Mouse (Mus musculus) heart, embryonic 14.5 days (tissue): ENCODE results near the gene Cacna1a. TPM values are rescaled to one million over a fixed set of nuclear protein-coding genes. Genes with fewer than 3 reads are reported as not detected.

ENCODE experiments used
- ATAC-seq: fragments of 200-750 bp; cut with Nextera tagmentation; 2 replicates; pipeline ENCODE4 v1.8.0; 2017; ENCODE audit warnings: low read depth, moderate TSS enrichment; ENCODE audit not compliant: insufficient number of reproducible peaks, insufficient read depth, low FRiP score
- H3K27ac ChIP-seq, 2 experiments: fragments of 200-500 bp in 1 of 2; fragments of 300-500 bp in 1 of 2; sonication (generic) in 1 of 2; replicated peaks in 1 of 2; 2 replicates each; pipeline ENCODE4 v1.5.1; 2012 to 2014; ENCODE audit warnings: low read depth in 2 of 2, low read length in 2 of 2, control low read depth in 1 of 2, mild to moderate bottlenecking in 1 of 2, mixed read lengths in 1 of 2; ENCODE audit not compliant: control insufficient read depth in 1 of 2, insufficient read depth in 1 of 2
- H3K27me3 ChIP-seq: fragments of 300-500 bp; sonication (generic); 2 replicates; pipeline ENCODE4 v1.6.1; 2014; ENCODE audit warnings: mild to moderate bottlenecking, low read length, control low read depth; ENCODE audit not compliant: control insufficient read depth, insufficient read depth
- H3K36me3 ChIP-seq: fragments of 300-500 bp; sonication (generic); 2 replicates; pipeline ENCODE4 v1.6.1; 2014; ENCODE audit warnings: mild to moderate bottlenecking, control low read depth, low read length, mixed read lengths; ENCODE audit not compliant: control insufficient read depth, insufficient read depth
- H3K4me1 ChIP-seq, 2 experiments: fragments of 200-500 bp in 1 of 2; fragments of 300-500 bp in 1 of 2; sonication (generic) in 1 of 2; 2 replicates each; pipeline ENCODE4 v1.6.1; 2012 to 2014; ENCODE audit warnings: low read length in 2 of 2, control low read depth in 1 of 2, mixed read lengths in 1 of 2; ENCODE audit not compliant: control insufficient read depth in 2 of 2, insufficient read depth in 2 of 2
- H3K4me2 ChIP-seq: fragments of 300-500 bp; sonication (generic); 2 replicates; pipeline ENCODE4 v1.6.1; 2014; ENCODE audit warnings: mild to moderate bottlenecking, low read length
- H3K4me3 ChIP-seq, 2 experiments: fragments of 200-500 bp in 1 of 2; fragments of 300-500 bp in 1 of 2; sonication (generic) in 1 of 2; 2 replicates each; pipeline ENCODE4 v1.5.1; 2012 to 2014; ENCODE audit warnings: low read length in 2 of 2, mild to moderate bottlenecking in 2 of 2, control low read depth in 1 of 2, low read depth in 1 of 2, moderate library complexity in 1 of 2; ENCODE audit not compliant: control insufficient read depth in 1 of 2, insufficient read depth in 1 of 2
- H3K9ac ChIP-seq: fragments of 300-500 bp; sonication (generic); 2 replicates; pipeline ENCODE4 v1.6.1; 2014; ENCODE audit warnings: mild to moderate bottlenecking, low read length
- H3K9me3 ChIP-seq: fragments of 300-500 bp; sonication (generic); 2 replicates; pipeline ENCODE4 v1.6.1; 2016; ENCODE audit warnings: low read length, control low read depth; ENCODE audit not compliant: control insufficient read depth
- whole genome bisulfite sequencing: fragments of 180-500 bp; shearing (Covaris S2); extraction: QIAGEN DNeasy Blood & Tissue Kit; methylation state at CpG from one replicate; pipeline ENCODE4 v1.1.7; 2014; 5-methylcytosine and 5-hydroxymethylcytosine counted together
- polyA plus RNA-seq: library from polyadenylated mRNA; unstranded; fragments of >200 nt; fragmentation: Nextera tagmentation; extraction: Ambion mirVana; gene quantifications from 2 replicates; pipeline ENCODE4 v1.2.1, GENCODE M21; 2014

The Cacna1a gene
- polyA plus RNA-seq, 1 experiment from 2014 or later = 8.4 TPM

DNA sequence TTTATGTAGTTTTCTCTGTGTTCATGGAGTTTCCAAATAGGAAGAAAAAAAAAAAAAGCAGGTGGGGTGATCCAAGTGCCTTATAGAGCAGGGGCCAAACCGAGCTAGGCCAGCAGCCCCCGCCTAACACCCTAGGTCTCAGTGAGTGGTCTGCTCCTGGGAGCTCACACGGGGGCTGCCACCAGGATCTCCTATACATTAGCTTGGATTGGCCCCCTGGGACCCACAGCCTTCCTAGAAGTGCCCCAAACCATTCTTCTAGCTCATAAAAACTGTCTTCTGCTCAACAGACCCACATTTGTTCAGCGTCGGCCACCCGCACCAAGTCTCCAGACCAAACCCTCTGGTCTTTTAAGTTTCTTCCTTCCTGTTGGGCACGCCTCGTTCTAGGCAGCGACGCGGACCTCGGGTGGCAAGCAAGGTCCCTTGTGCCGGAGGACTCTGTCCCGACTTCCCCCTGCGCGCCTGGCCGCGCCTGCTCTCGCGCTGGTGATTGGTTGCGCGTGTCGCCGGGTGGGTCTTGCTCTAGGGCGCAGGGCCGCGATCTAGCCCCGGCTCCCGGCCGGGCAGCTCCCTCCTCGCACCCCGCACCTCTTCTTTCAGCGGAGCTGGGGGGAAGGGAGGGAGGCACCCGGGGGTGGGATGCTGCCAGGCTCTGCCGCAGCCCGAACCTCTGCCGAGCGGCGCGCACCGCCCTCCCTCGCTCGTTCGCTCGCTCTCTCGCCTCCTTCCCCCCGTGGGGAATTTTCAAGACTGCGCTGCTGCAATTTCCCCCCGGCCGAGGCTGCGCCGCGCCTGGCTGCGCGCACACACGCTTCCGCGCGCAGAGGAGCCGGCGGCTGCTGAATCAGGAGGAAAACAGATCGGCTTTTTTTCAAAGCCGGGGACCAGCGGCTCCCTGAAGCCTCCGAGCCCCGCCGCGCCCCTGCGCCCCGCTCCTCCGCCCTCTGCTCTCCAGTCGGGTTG is 25.9 kb downstream of the Cacna1a start:
- no peak overlapping the region for H3K27ac ChIP-seq
- H3K9me3 ChIP-seq = peaks cover 9% of the 10 kb centered on the region
- H3K27me3 ChIP-seq = peaks cover 65% of the 10 kb centered on the region

GRCm38 (mm10) chr8:84414918-84415317 is 26.7 kb downstream of the Cacna1a start:
- H3K4me2 ChIP-seq = peak overlapping the region; percentile 99
- peaks cover 65% of the 10 kb centered on the region for H3K27me3 ChIP-seq
- peak overlapping the region; percentile 70 for H3K9ac ChIP-seq
- peaks cover 9% of the 10 kb centered on the region for H3K9me3 ChIP-seq
- peak overlapping the region; percentile 53 to 64 for H3K4me3 ChIP-seq
- peaks cover 0 to 3% of the 10 kb centered on the region in 2 experiments; a peak in 1 of 4 replicates for H3K4me1 ChIP-seq
- ATAC-seq = no peak
- no peaks in the 10 kb centered on the region for H3K36me3 ChIP-seq
- under 1% methylated on average over 20 of the region's 20 CpGs for WGBS
- no peak overlapping the region for H3K27ac ChIP-seq

More for the DNA sequence above, 25.9 kb downstream of the Cacna1a start:
- WGBS = 2% methylated on average over 67 of the region's 72 CpGs
- Histone ChIP-seq H3K4me1 (peaks cover 0 to 3% of the 10 kb centered on the region in 2 experiments; a peak in 1 of 4 replicates), H3K9ac (peak overlapping the region; percentile 70), H3K4me3 (peak overlapping the region; percentile 53 to 64), H3K4me2 (peak overlapping the region; percentile 99), H3K36me3 (no peaks in the 10 kb centered on the region)
- peak; percentile 22; the same call in 1 of the 2 replicates for ATAC-seq

GRCm38 (mm10) chr8:84415378-84415898 is 27.2 kb downstream of the Cacna1a start:
- peak overlapping the region; percentile 55 to 64 for H3K4me3 ChIP-seq
- peak overlapping the region; percentile 99 for H3K4me2 ChIP-seq
- peaks cover 0 to 3% of the 10 kb centered on the region in 2 experiments; a peak in 1 of 4 replicates for H3K4me1 ChIP-seq
- peaks cover 9% of the 10 kb centered on the region for H3K9me3 ChIP-seq
- H3K27ac ChIP-seq = no peak overlapping the region
- no peaks in the 10 kb centered on the region for H3K36me3 ChIP-seq
- H3K27me3 ChIP-seq = peaks cover 65% of the 10 kb centered on the region
- under 1% methylated on average over 43 of the region's 64 CpGs for WGBS
- ATAC-seq = peak; percentile 33; the same call in 1 of the 2 replicates
- H3K9ac ChIP-seq = peak overlapping the region; percentile 70

- WGBS = 26% methylated on average over 14 of the region's 14 CpGs
- H3K9ac ChIP-seq = peak overlapping the region; percentile 70; the same call in 1 of the 2 replicates
Measured at GRCm38 (mm10) chr8:84416041-84416440, 27.8 kb downstream of the Cacna1a start.

GRCm38 (mm10) chr8:84416915-84417314 is 28.7 kb downstream of the Cacna1a start:
- no peak overlapping the region for H3K4me2 ChIP-seq
- no peak overlapping the region for H3K4me3 ChIP-seq
- 70% methylated on average over 6 of the region's 6 CpGs for WGBS
- H3K9me3 ChIP-seq = peaks cover 9% of the 10 kb centered on the region
- H3K4me1 ChIP-seq = peaks cover 0 to 3% of the 10 kb centered on the region in 2 experiments; a peak in 1 of 4 replicates
- H3K27ac ChIP-seq = no peak overlapping the region
- peaks cover 65% of the 10 kb centered on the region for H3K27me3 ChIP-seq
- no peak for ATAC-seq
- no peaks in the 10 kb centered on the region for H3K36me3 ChIP-seq
- H3K9ac ChIP-seq = no peak overlapping the region

More at GRCm38 (mm10) chr8:84416041-84416440, 27.8 kb downstream of the Cacna1a start:
- peak overlapping the region; percentile 99 for H3K4me2 ChIP-seq
- peaks cover 0 to 3% of the 10 kb centered on the region in 2 experiments; a peak in 1 of 4 replicates for H3K4me1 ChIP-seq
- peaks cover 65% of the 10 kb centered on the region for H3K27me3 ChIP-seq
- H3K9me3 ChIP-seq = peaks cover 9% of the 10 kb centered on the region
- no peaks in the 10 kb centered on the region for H3K36me3 ChIP-seq
- no peak overlapping the region for H3K27ac ChIP-seq
- H3K4me3 ChIP-seq = peak overlapping the region; percentile 55 to 64
- ATAC-seq = no peak

DNA sequence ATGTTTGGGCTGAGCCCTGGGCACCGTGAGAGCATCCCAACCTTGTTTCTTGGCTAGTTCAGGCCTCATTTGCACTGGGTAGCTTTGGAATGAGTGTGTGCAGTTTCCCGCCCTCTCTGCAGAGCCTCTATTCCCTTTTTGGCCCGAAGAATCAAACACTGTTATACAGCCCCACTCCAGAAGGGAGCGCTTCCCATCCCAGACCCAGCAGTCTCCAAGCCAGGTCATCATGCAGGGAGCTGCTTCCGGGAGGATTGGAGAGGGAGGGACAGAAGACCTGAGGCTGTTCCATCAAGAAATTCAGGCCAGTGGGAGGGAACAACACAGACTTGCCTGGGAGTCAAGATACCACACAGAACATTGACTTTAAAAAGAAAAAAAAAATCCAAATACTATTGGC is 29.6 kb downstream of the Cacna1a start:
- 44% methylated on average over 5 of the region's 5 CpGs for WGBS
- no peak for ATAC-seq
- peaks cover 0 to 3% of the 10 kb centered on the region in 2 experiments; a peak in 1 of 4 replicates for H3K4me1 ChIP-seq
- H3K4me2 ChIP-seq = no peak overlapping the region
- H3K36me3 ChIP-seq = no peaks in the 10 kb centered on the region
- H3K27me3 ChIP-seq = peaks cover 58% of the 10 kb centered on the region
- H3K27ac ChIP-seq = no peak overlapping the region
- no peak overlapping the region for H3K4me3 ChIP-seq
- H3K9ac ChIP-seq = no peak overlapping the region
- peaks cover 9% of the 10 kb centered on the region for H3K9me3 ChIP-seq

DNA sequence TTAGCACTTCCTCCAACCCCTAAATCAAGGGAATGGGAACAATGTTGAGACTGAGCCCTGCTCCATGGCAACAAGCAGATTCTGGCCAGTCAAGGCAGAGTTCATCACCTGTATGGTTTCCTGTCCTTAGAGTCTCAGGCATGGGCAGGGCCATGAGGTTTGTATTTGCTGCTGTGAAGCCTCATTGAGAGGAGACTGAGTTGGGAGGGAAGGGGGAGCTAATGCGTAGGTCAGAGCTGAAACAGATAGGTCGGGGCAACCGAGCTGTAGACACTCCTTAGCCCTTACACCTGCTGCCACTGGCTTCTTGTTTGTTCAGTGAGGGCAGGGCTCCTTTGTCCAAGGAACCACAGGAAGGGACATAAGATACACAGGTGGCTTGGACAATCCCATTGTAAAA is 36.2 kb downstream of the Cacna1a start:
- Histone ChIP-seq H3K9ac (no peak overlapping the region), H3K4me3 (no peak overlapping the region), H3K27ac (no peak overlapping the region), H3K9me3 (no peaks in the 10 kb centered on the region), H3K36me3 (no peaks in the 10 kb centered on the region), H3K4me2 (no peak overlapping the region), H3K27me3 (no peaks in the 10 kb centered on the region), H3K4me1 (no peaks in the 10 kb centered on the region)
- no peak for ATAC-seq
- WGBS = 69% methylated on average over 3 of the region's 3 CpGs
